Mouse (Mus musculus) heart, embryonic 13.5 days (tissue): ENCODE measurements around the gene Gbgt1. TPM values are rescaled to one million over a fixed set of nuclear protein-coding genes. Genes with fewer than 3 reads are reported as not detected.
"Not testable (repeated sequence)": the region's sequence is repeated elsewhere in the genome, so short reads cannot be mapped to it uniquely, and the experiment has no call there.

Experiments
- ATAC-seq: fragments of 200-750 bp; cut with Nextera tagmentation; 2 replicates; pipeline ENCODE4 v1.8.0; 2017; ENCODE audit warnings: moderate TSS enrichment; ENCODE audit not compliant: insufficient number of reproducible peaks, low FRiP score, low TSS enrichment; ENCODE audit errors: extremely low read depth
- H3K27ac ChIP-seq: fragments of 300-500 bp; sonication (generic); replicated peaks from 2 replicates; pipeline ENCODE4 v1.5.1; 2015; ENCODE audit warnings: moderate library complexity, mild to moderate bottlenecking, inconsistent platforms
- H3K27me3 ChIP-seq: fragments of 300-500 bp; sonication (generic); replicated peaks from 2 replicates; pipeline ENCODE4 v1.6.1; 2015; ENCODE audit warnings: mild to moderate bottlenecking, inconsistent platforms
- H3K36me3 ChIP-seq: fragments of 300-500 bp; sonication (generic); 2 replicates; pipeline ENCODE4 v1.6.1; 2015; ENCODE audit warnings: mild to moderate bottlenecking, inconsistent platforms
- H3K4me1 ChIP-seq: fragments of 300-500 bp; sonication (generic); 2 replicates; pipeline ENCODE4 v1.6.1; 2015; ENCODE audit warnings: inconsistent platforms
- H3K4me2 ChIP-seq: fragments of 300-500 bp; sonication (generic); 2 replicates; pipeline ENCODE4 v1.6.1; 2015; ENCODE audit warnings: inconsistent platforms, mild to moderate bottlenecking, moderate library complexity
- H3K4me3 ChIP-seq: fragments of 300-500 bp; sonication (generic); 2 replicates; pipeline ENCODE4 v1.5.1; 2015; ENCODE audit warnings: moderate library complexity, mild to moderate bottlenecking, inconsistent platforms
- H3K9ac ChIP-seq: fragments of 300-500 bp; sonication (generic); 2 replicates; pipeline ENCODE4 v1.6.1; 2015; ENCODE audit warnings: inconsistent platforms, mild to moderate bottlenecking, moderate library complexity
- H3K9me3 ChIP-seq: fragments of 300-500 bp; sonication (generic); 2 replicates; pipeline ENCODE4 v1.6.1; 2016; ENCODE audit warnings: inconsistent platforms
- WGBS: fragments of 180-500 bp; shearing (Covaris S2); methylation state at CpG from one replicate; pipeline ENCODE4 v1.1.7; 2015; ENCODE audit warnings: mixed read lengths; 5-methylcytosine and 5-hydroxymethylcytosine counted together
- polyA plus RNA-seq: library from polyadenylated mRNA; unstranded; fragments of >200 nt; fragmentation: Nextera tagmentation; extraction: Ambion mirVana; gene quantifications from 2 replicates; pipeline ENCODE4 v1.2.1, GENCODE M21; 2015

Gene Gbgt1
- polyA plus RNA-seq, 1 experiment from 2014 or later, result 0.25 TPM

DNA sequence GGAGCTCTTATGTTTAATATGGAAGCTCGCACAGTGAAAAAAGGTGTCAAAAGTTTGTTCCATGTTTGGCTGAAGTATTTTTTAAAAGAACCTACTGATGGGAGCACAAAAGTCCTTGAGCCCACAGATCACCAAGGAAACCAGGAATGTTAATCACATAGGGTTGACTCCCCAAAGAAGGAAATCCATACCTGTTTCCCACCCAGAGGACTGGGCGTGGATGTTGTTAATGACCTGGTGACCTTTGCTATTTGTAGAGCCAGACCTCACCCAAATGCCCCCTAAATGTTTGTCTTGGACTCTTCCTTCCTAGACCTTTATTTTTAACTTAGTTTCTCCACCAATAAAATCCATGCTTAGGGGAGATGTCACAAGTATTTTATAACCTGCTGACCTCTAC lies 26.1 kb upstream of the Gbgt1 start:
- peaks cover 18% of the 10 kb centered on the region for H3K4me1 ChIP-seq
- H3K9ac ChIP-seq, result no peak overlapping the region
- peaks cover 46% of the 10 kb centered on the region for H3K36me3 ChIP-seq
- H3K4me3 ChIP-seq, result no peak overlapping the region
- 95% methylated on average over 2 of the region's 2 CpGs for WGBS
- H3K27me3 ChIP-seq, result peaks cover 13% of the 10 kb centered on the region
- ATAC-seq, result no peak
- no peak overlapping the region for H3K4me2 ChIP-seq
- no peak overlapping the region for H3K27ac ChIP-seq
- H3K9me3 ChIP-seq, result peaks cover 3% of the 10 kb centered on the region; the same call in 1 of the 2 replicates

- peaks cover 46% of the 10 kb centered on the region for H3K36me3 ChIP-seq
- H3K4me3 ChIP-seq, H3K9ac ChIP-seq, ATAC-seq, H3K27ac ChIP-seq, H3K4me2 ChIP-seq, H3K9me3 ChIP-seq, H3K27me3 ChIP-seq, H3K4me1 ChIP-seq: not testable (repeated sequence)
- 90% methylated on average over 8 of the region's 8 CpGs for WGBS
Observed at GRCm38 (mm10) chr2:28472011-28472410, 24.7 kb upstream of the Gbgt1 start.

DNA sequence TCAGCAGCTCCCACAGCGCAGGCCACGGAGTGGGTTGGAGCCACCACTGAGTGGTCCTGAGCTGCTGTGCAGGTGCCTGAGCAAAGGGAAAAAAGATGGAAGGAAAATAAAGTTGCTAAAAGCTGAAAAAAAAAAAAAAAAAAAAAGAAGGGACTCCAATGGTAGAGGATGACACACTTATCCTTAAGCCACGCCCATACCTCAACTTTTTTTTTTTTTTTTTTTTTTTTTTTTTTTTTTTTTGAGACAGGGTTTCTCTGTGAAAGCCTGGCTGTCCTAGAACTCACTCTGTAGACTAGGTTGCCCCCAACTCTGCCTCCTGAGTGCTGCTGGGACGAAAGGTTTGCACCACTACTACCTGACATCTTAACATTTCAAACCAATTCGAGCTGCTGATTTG lies 18.7 kb upstream of the Gbgt1 start:
- H3K36me3 ChIP-seq, H3K27me3 ChIP-seq, H3K4me2 ChIP-seq, H3K9ac ChIP-seq, H3K27ac ChIP-seq, H3K9me3 ChIP-seq, H3K4me3 ChIP-seq, H3K4me1 ChIP-seq, ATAC-seq: not testable (repeated sequence)
- 81% methylated on average over 5 of the region's 5 CpGs for WGBS

DNA sequence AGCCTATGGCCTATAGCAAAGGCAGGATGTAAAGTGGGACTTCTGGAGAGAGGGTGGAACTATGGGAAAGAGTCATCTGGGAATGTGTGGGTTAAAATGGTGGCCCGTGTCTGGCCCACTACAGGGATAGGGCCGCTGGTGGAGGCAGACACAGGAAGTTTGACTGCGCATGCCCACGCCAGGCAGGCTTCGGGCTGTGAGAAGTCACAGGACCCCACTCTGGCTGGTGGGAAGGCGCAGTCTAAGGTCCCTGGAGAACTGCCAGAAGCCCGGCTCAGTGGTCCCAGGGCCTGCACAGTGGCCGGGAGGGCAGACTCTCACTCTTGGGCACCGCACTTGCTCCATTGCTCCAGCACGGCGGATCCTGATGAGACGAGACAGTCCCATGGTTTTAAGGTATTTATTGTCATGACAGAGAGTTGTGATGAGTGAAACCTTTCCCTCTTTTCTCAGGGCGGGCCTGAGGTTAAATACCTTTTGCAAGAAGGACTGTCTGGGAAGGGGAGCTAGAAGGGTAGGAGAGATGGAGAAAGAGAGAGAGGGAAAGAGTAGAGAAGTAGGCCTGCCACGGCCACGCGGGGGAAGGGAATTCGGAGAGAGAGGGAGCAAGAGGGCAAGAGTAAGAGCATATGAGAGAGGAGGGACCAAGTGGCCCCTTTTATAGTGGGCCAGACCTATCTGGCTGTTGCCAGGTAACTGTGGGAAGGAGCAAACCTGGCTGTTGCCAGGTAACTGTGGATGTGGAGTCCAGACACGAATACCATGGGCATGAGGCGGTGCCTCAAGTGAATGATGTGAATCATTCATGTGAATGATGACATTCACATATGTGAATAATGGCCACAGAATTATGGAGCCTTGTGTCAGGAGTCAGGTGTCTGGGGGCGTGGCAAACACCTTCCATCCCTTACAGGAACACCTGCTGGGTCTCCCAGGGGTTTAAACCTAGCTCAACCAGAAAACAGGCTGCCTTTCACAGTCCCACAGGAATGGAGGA lies 17.2 kb upstream of the Gbgt1 start:
- Histone ChIP-seq H3K9me3 (no peaks in the 10 kb centered on the region), H3K27ac (no peak overlapping the region), H3K4me3 (peak overlapping the region; percentile 6; the same call in 1 of the 2 replicates), H3K4me2 (peak overlapping the region; percentile 20; the same call in 1 of the 2 replicates), H3K27me3 (no peaks in the 10 kb centered on the region), H3K4me1 (no peaks in the 10 kb centered on the region), H3K9ac (no peak overlapping the region), H3K36me3 (no peaks in the 10 kb centered on the region)
- ATAC-seq, result no peak
- WGBS, result 68% methylated on average over 20 of the region's 20 CpGs

DNA sequence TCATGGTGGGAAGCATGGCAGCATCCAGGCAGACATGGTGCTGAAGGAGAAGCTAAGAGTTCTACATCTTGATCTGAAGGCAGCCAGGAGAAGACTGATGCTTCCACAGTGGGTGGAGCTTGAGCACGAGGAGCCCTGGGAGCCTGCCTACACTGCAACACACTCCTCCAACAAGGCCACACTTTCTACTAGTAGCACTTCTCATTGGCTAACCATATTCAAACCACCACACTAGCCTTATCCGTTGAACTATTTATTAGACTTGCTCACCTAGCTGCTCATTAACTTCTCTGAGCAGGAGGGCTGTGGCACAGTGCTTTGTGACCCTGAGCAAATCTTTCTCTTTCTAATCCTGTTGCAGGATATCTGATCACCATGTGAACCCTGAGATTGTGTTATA lies 12.8 kb upstream of the Gbgt1 start:
- Histone ChIP-seq H3K4me3 (no peak overlapping the region), H3K27ac (no peak overlapping the region), H3K9ac (no peak overlapping the region), H3K9me3 (no peaks in the 10 kb centered on the region), H3K27me3 (no peaks in the 10 kb centered on the region), H3K36me3 (no peaks in the 10 kb centered on the region), H3K4me2 (no peak overlapping the region), H3K4me1 (no peaks in the 10 kb centered on the region)
- 71% methylated on average over 2 of the region's 2 CpGs for WGBS
- ATAC-seq, result no peak

DNA sequence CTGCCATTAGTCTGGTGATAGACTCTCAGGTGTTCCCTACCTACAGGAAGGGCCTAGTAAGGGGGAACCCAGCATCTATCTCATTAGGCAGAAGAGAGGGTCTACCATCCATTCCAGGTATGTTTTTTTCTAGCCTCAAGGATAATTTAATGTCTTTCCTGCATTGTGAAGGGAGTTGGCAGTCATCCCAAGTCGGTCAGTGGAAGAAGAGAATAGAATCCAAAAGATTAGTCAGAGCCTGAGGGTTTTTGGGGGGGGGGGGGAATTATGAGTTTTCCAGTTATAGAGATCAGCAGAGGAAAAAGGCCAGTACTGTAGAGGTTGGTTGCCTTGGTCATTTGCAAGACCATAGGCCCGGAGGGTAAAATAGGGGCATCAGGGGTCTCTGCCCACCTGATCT lies 2.2 kb upstream of the Gbgt1 start:
- Histone ChIP-seq H3K27me3 (no peaks in the 10 kb centered on the region), H3K9ac (no peak overlapping the region), H3K4me1 (no peaks in the 10 kb centered on the region), H3K4me2 (no peak overlapping the region), H3K4me3 (no peak overlapping the region), H3K36me3 (no peaks in the 10 kb centered on the region), H3K27ac (no peak overlapping the region), H3K9me3 (no peaks in the 10 kb centered on the region)
- WGBS, result 66% methylated on average over 2 of the region's 2 CpGs
- ATAC-seq, result no peak

GRCm38 (mm10) chr2:28495207-28495756 lies 1.4 kb upstream of the Gbgt1 start:
- H3K9ac ChIP-seq, result no peak overlapping the region
- H3K27ac ChIP-seq, result no peak overlapping the region
- no peaks in the 10 kb centered on the region for H3K27me3 ChIP-seq
- H3K9me3 ChIP-seq, result no peaks in the 10 kb centered on the region
- H3K36me3 ChIP-seq, result no peaks in the 10 kb centered on the region
- no peak overlapping the region for H3K4me2 ChIP-seq
- no peak for ATAC-seq
- no peak overlapping the region for H3K4me3 ChIP-seq
- H3K4me1 ChIP-seq, result no peaks in the 10 kb centered on the region
- 79% methylated on average over 14 of the region's 14 CpGs for WGBS

DNA sequence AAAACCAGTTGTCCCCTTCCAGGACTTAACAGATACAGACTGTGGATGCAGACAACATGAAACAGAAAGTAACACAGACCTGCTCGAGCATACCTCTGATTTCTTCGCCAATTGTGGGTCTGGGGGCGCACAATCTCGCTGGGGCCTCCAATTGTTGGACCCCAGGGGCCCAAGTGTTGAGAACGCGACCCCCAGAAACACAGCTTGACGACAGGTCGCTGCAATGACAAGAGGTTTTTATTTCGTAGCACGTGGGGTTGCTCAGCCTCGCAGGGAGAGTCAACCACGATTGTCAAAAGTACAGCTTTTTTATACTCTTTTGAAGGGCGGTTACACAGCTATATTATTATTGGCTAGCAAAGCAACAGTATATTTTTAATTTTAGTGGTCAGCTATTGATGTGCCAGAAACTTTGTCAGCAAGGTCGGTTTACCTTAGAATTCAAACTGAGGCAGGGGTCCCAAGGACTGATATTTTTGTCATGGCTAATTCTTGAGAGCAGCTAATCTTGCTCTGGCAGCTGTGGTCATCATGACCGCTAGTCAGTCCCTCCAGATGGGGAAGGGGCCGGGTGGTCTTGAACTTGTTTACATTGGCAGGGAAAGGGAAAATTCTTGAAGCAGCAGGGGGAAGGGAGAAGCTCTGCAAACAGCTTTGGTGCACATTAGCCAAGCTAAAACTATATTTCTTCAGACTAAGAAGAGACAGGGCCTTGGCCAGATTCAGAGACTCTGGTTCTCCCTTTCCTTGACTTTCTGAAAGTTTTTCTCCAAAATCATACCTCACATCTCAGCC lies 693 bp upstream of the Gbgt1 start:
- peak overlapping the region; percentile 32; the same call in 1 of the 2 replicates for H3K27ac ChIP-seq
- no peak overlapping the region for H3K4me2 ChIP-seq
- H3K36me3 ChIP-seq, result no peaks in the 10 kb centered on the region
- H3K4me3 ChIP-seq, result no peak overlapping the region
- H3K9me3 ChIP-seq, result no peaks in the 10 kb centered on the region
- H3K27me3 ChIP-seq, result no peaks in the 10 kb centered on the region
- no peak overlapping the region; the same call in 1 of the 2 replicates for H3K9ac ChIP-seq
- WGBS, result 73% methylated on average over 16 of the region's 16 CpGs
- ATAC-seq, result no peak
- no peaks in the 10 kb centered on the region for H3K4me1 ChIP-seq

- no peaks in the 10 kb centered on the region for H3K9me3 ChIP-seq
- WGBS, result 69% methylated on average over 5 of the region's 5 CpGs
- H3K27me3 ChIP-seq, result peaks cover 5% of the 10 kb centered on the region; the same call in 1 of the 2 replicates
- no peaks in the 10 kb centered on the region for H3K36me3 ChIP-seq
- H3K9ac ChIP-seq, result no peak overlapping the region
- no peak overlapping the region for H3K27ac ChIP-seq
- no peak overlapping the region for H3K4me3 ChIP-seq
- no peak for ATAC-seq
- no peaks in the 10 kb centered on the region for H3K4me1 ChIP-seq
- H3K4me2 ChIP-seq, result no peak overlapping the region
Observed at GRCm38 (mm10) chr2:28497561-28497960, 870 bp downstream of the Gbgt1 start.

DNA sequence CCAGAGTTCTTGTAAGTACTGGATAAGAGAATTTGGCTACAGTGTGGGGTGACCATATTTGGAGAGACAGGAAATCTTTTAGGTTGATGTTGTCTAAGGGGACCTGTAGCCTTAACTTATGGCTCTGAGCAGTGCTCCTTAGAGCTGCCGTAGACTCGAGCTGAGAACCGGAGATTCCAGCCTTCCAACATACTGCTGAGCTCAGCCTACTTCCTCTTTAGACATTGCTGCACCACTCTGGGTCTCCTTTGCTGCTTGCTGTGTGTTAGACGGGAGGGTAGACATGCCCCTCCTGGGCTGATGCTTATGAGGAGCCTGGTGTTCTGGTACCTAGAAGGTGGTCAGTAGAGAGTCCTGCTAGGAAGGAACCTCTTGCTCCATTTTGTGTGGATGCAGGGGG lies 1.7 kb downstream of the Gbgt1 start:
- H3K36me3 ChIP-seq, result no peaks in the 10 kb centered on the region
- H3K27me3 ChIP-seq, result peaks cover 9% of the 10 kb centered on the region; the same call in 1 of the 2 replicates
- no peak overlapping the region for H3K4me2 ChIP-seq
- H3K9ac ChIP-seq, result no peak overlapping the region
- 63% methylated on average over 4 of the region's 4 CpGs for WGBS
- no peak overlapping the region for H3K27ac ChIP-seq
- no peaks in the 10 kb centered on the region for H3K9me3 ChIP-seq
- H3K4me1 ChIP-seq, result no peaks in the 10 kb centered on the region
- H3K4me3 ChIP-seq, result no peak overlapping the region
- no peak for ATAC-seq

- no peaks in the 10 kb centered on the region for H3K36me3 ChIP-seq
- H3K27me3 ChIP-seq, result peaks cover 9% of the 10 kb centered on the region; the same call in 1 of the 2 replicates
- no peak overlapping the region for H3K27ac ChIP-seq
- ATAC-seq, result no peak
- H3K4me2 ChIP-seq, result no peak overlapping the region
- no peak overlapping the region for H3K4me3 ChIP-seq
- no peaks in the 10 kb centered on the region for H3K4me1 ChIP-seq
- H3K9me3 ChIP-seq, result no peaks in the 10 kb centered on the region
- 75% methylated on average over 10 of the region's 10 CpGs for WGBS
- no peak overlapping the region for H3K9ac ChIP-seq
Observed at GRCm38 (mm10) chr2:28502987-28503386, 6.3 kb downstream of the Gbgt1 start.
